Mouse (Mus musculus) thymus, postnatal 10 days (tissue): ENCODE measurements around the gene Nav2.

ENCODE experiments used
- DNase-seq, 2 experiments: peaks; one replicate each; pipeline ENCODE4 v3.0.0; 2021; ENCODE audit warnings: low spot score in 2 of 2

Nav2 gene

GRCm38 (mm10) chr7:49249462-49249861, 340.9 kb downstream of the Nav2 start:
- no peak for DNase-seq

GRCm38 (mm10) chr7:49249996-49250395, 341.5 kb downstream of the Nav2 start:
- DNase-seq: peak; percentile 41 to 73

- DNase-seq: no peak
Measured at GRCm38 (mm10) chr7:49250581-49251307, 342.2 kb downstream of the Nav2 start.

GRCm38 (mm10) chr7:49251308-49251638, 342.8 kb downstream of the Nav2 start:
- no peak for DNase-seq

- no peak for DNase-seq
Measured at GRCm38 (mm10) chr7:49252444-49252843, 343.9 kb downstream of the Nav2 start.

- DNase-seq: no peak
Measured at GRCm38 (mm10) chr7:49252902-49253301, 344.4 kb downstream of the Nav2 start.

- DNase-seq: no peak
Measured at GRCm38 (mm10) chr7:49255053-49255452, 346.5 kb downstream of the Nav2 start.

- DNase-seq: no peak
Measured at GRCm38 (mm10) chr7:49257234-49257906, 348.9 kb downstream of the Nav2 start.

GRCm38 (mm10) chr7:49258088-49258487, 349.6 kb downstream of the Nav2 start:
- no peak for DNase-seq

- no peak for DNase-seq
Measured at GRCm38 (mm10) chr7:49261941-49262511, 353.5 kb downstream of the Nav2 start.

- DNase-seq: no peak
Measured at GRCm38 (mm10) chr7:49266422-49266821, 357.9 kb downstream of the Nav2 start.

- DNase-seq: no peak
Measured at GRCm38 (mm10) chr7:49267621-49268325, 359.3 kb downstream of the Nav2 start.

GRCm38 (mm10) chr7:49268401-49268921, 359.9 kb downstream of the Nav2 start:
- no peak for DNase-seq

- no peak for DNase-seq
Measured at GRCm38 (mm10) chr7:49270855-49271254, 362.3 kb downstream of the Nav2 start.

- DNase-seq: peak in 1 of 2 experiments; percentile 37
Measured at GRCm38 (mm10) chr7:49272445-49273439, 364.2 kb downstream of the Nav2 start.

GRCm38 (mm10) chr7:49273907-49274656, 365.6 kb downstream of the Nav2 start:
- DNase-seq: no peak

GRCm38 (mm10) chr7:49274676-49275075, 366.2 kb downstream of the Nav2 start:
- DNase-seq: no peak

GRCm38 (mm10) chr7:49276163-49276562, 367.6 kb downstream of the Nav2 start:
- DNase-seq: no peak

- no peak for DNase-seq
Measured at GRCm38 (mm10) chr7:49277685-49278084, 369.2 kb downstream of the Nav2 start.

GRCm38 (mm10) chr7:49278531-49278930, 370.0 kb downstream of the Nav2 start:
- DNase-seq: no peak
